Mouse (Mus musculus) ES-E14 (cell line): Measurements from ENCODE around the gene Egfr.

Experiments used
- CHD2 ChIP-seq: IDR thresholded peaks from 2 replicates; pipeline ENCODE4 v1.6.1; 2014; ENCODE audit warnings: mild to moderate bottlenecking, low read depth, low read length, inconsistent platforms
- HCFC1 ChIP-seq: IDR thresholded peaks from 2 replicates; pipeline ENCODE4 v1.6.1; 2012; ENCODE audit warnings: low read length, inconsistent platforms, borderline replicate concordance; ENCODE audit not compliant: insufficient read depth
- MAFK ChIP-seq: IDR thresholded peaks from 2 replicates; pipeline ENCODE4 v1.6.1; 2014; ENCODE audit warnings: mild to moderate bottlenecking, low read depth, low read length, inconsistent platforms; ENCODE audit not compliant: insufficient read depth
- ZC3H11A ChIP-seq: IDR thresholded peaks from 2 replicates; pipeline ENCODE4 v1.6.1; 2012; ENCODE audit warnings: low read depth, mild to moderate bottlenecking, inconsistent platforms, low read length, borderline replicate concordance
- ZNF384 ChIP-seq: IDR thresholded peaks from 2 replicates; pipeline ENCODE4 v1.6.1; 2012; ENCODE audit warnings: low read depth, low read length, inconsistent platforms

- TF ChIP-seq MAFK (no peak), HCFC1 (no peak), ZC3H11A (no peak), ZNF384 (no peak), CHD2 (no peak)
These were observed 198.4 kb downstream of the Egfr start for GRCm38 (mm10) chr11:16950226-16950975.
